Mouse (Mus musculus) frontal cortex, postnatal 14 days (tissue): ENCODE results near the gene Epb41.

ENCODE experiments used
- DNase-seq, 2 experiments: peaks; one replicate each; pipeline ENCODE4 v3.0.0; 2022; ENCODE audit warnings: low spot score in 2 of 2

Gene Epb41

DNA sequence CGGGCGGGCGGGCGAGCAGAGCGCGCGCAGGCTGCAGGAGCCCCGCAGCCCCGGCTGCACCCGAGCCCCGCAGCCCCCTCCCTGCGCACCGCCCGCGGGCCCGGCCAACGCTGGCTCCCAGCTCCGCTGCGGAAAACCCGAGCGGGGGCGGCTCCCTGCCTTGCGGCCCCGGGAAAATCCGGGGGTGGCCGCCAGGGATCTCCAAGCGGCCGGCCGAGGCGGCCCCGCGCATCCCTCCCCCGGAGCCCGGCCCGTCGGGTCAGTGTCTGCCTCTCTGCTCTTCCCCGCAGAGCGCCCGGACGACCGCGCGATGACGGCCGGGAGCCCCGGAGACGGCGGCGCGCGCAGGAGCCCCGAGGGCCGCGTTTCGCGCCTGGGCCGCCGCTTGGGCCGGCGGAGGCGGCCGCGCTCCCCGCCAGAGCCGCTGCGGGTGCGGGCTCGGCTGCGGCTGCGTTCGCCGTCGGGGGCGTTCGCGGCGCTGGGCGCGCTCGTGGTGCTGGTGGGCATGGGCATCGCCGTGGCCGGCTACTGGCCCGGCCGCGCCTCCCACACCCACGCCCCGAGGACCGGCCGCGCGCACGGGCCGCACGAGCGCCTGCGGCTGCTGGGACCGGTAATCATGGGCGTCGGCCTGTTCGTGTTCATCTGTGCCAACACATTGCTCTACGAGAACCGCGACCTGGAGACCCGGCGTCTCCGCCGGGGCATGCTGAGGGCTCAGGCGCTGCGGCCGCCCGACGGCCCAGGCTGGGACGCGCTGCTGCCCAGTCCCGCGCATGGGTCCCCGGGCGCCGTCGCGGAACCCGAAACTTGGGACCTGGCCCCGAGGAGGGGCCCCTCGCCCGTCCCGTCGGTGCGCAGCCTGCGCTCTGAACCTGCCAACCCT, 153.4 kb downstream of the Epb41 start, which contains the start of gene Tmem200b:
Gene Tmem200b (plus strand): TSS at position 311 of the 886 bp plus-strand sequence.
- DNase-seq = no peak

DNA sequence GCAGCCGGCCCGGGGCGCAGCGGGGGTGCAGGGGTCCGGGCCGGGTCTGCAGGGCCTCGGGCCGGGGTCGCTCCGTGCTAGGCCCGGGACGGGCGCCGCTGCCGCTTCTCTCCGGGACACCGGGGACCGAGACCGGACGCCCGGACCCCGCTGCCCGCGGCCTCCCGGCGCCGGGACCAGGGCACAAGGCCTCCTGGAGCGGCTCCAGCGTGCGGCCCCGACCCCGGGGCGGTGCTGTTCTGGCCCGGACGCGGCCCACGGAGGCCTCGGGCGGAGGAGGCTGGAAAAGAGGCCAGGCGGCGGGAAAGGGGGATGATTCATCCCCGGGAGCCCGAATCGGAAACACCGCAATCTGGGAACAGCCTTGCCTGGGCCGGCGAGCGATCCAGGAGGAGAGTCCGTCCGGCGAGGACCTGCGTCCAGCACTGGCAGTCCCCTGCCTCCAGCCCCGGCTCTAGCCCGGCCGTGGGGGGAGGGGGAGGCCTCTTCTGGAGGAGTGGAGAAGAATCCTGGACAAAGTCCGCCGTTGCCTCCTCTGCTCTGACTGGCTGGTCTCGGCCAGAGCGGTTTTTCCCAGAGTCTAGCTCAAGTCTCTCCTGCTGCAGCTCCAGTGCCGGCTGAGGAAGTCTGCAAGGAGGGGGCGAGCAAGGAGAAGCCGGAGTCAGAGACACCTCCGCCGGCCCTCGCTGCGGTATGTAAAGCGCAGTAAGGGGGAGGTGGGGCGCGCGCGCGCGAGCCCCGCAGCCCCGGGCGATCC, 154.3 kb downstream of the Epb41 start:
- DNase-seq = no peak

DNA sequence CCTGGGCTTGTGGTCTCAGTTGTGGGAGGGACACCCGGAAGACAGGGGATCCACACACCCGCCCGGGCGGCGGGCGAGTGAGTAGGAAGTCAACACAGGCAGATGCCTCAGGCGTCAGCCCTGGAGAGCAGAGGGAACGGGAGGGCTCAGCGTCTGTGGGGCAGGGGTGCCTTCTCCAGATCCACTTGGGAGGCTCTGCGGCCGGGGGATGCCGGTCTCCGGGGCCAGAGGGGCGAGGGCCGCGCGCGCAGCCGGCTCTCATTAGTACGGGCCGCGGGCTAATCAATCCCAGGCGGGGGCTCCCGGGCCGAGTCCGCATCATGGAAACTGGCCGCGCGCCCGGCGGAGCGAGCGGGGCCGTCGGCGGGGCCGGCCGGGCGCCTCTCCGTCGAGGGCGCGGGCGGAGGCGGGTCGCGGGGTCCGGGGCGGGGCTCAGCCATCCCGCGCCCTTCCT, 155.0 kb downstream of the Epb41 start:
- DNase-seq = no peak

DNA sequence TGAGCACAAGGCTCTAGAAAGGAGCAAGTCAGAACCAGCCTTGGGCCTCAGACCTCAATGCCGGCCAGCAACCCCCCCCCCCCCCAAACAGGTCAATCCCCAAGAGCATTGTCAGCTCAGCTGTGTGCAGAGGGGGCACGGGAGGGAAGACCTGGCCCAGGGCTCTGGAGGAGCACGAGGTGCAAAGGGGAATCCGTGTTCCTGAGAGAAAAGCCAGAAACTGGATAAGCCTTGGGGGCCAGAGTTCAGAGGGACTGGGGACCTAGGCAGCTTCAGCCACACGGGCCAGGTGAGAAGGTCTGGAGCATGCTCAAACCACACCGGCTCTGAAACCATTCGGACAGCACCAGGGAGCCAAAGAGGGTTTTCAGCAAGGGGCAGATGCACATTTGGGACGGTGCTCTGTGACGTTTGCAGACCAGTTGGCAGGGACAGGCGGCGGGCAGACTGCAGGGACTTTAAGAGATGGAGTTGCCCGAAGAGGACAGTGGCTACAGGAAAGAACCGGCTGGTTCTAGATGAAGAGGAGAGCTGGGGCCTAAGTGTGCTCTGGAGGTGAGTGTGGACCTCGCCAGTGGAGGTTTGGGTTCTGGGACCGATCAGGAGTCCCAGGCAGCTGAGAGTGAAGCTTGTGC, 155.5 kb downstream of the Epb41 start:
- DNase-seq = no peak

DNA sequence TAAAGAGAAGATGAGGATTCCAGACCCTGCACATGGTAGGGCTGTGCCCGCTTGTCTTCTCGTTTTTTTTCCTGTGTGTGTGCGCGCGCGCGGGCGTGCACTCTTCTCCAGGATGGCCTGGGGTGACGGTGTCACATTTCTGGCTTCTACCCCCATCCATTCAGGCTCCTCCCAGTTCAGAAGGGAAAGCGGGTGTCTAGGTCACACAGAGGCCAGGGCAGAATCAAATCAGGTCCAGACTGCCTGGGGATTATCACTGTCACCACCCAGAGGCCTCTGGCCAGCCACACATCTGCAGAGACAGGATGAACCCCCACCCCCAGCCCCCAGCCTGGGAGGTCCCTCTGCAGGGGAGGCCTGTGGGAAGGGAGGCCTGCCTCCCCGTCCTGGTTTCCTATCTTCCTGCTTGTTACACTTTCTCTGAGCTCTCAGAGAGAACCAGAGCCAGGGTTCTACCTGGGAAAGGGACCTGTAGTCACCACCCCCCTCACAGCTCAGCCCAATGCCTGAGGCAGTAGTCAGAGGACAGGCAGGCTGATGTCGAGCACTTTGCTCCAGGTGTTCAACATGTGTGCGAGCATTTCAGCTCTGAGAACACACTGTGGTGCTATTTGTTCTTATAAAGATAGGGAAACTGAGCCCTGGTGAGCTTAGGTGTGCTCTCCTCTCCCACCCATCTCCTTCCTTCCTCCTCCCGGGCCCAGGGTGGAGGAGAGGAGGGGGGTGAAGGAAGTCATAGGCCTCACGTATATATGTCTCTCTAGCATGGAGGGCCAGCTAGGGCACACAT, 156.2 kb downstream of the Epb41 start:
- no peak for DNase-seq

DNA sequence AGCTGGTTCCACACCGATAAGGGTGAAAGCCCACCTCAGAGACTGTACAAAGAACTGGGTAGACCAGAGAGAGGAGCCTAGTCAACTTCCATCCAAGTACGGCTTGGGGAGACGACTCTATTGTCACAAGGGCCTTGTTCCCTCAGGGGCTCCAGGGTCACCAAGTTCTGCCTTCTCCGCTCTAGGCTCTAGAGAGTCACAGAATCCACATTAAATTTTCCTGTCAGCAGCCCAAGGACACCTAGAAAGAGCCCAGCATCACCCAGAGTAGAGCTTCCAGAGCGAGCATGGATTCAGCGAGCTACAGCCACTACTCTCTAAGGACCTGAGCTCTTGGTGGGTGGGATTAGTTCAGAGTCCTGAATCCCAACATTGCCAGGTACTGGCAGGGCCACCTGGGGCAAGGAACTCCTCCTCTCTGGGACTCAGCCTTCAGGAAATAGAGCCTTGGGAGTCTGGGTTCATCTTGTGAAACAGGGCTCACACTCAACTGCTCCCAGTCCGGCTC, 157.0 kb downstream of the Epb41 start:
- no peak for DNase-seq

DNA sequence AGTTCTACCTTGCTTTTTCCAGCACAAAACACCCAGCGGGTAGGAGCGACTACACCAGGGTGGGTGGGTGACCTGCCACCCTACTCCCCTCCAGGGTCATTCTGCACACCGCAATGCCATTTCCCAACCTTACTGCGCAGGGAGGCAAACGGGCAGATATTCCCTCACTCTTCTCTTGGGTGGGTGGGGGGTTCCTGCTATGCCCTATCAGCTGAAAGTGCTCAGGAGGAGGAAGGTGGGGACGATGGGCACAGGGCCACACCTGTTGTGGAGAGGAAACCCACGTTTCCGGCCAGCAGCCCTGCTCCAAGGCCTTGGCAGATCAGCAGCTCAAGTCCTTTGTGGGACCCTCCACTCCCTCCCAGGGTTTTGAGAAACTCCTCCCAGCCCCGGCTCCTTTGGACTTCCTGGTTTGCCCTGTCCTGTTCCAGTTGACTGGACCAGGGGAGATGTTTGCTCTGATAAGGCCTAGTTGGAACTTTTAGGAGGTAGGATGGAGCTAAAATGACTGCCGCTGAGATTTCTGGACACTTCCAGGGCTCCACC, 158.0 kb downstream of the Epb41 start:
- DNase-seq = no peak

DNA sequence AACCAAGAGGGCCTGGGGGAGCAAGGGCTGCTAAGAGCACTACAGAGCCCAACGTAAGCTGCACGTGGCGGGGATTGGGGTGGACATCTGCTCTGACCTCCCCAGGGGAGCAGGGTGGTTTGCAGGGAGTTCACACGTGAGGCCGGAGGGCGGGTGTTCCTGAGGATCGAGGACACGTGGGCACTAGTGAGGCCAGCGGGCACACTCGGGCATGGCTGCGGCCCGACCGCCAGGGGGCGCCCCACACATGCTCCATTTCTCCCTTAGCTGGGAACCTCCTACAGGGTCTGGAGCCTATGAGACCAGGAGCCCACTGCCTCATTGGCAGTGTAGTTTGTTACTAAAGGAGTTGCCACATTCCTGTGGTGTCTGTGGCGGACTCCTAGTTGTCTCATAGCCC, 158.7 kb downstream of the Epb41 start:
- peak in 1 of 2 experiments; percentile 68 for DNase-seq

DNA sequence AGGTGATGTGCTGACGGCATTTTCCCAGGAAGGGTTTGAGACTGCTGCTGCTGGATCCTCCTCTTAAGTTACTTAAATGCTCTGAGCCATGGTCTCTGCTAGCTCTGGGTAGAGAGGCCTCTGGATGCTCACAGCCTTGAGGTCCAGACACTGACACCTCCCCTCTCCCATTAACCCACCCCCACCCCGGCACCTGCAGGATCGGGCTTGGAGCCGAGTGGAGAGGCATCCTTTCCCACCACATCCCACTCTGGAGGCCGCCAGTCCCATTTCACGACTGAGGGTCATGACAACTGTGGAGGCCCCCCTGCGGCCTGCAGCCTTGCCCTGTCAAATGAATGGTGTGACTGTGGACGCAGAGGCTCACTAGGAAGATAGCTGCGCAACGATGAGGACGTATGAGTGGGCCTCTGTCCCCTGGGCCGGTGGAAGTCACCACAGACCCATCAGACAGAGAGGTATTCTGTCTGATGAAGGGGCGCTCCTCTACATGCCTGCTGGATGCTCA, 159.2 kb downstream of the Epb41 start:
- DNase-seq = no peak

DNA sequence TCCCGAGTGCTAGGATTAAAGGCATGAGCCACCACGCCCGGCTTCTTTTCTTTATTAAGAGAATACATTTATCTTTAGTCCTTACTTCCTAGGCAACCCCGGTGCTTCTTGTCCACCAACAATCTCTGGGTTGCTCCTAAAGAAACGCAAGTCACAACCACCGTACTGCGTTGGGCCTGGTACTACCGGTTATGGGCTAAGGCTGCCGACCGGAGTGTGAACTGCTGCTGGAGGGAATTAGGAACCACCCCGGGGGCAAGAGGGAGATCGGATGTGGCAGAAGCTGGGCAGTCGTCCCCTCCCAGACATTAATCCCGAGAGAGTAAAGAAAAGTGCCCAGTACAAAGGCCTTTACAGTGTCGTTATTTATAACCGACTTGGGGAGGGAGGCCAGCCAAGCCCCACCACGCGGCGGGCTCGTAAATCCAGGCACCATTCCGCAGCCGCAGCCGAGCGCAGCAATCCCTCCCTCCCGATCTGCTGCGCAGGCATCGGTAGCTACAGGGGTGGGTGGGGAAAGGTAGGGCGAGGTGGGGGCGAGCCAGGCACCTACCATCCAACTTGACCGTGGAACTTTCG, 160.1 kb downstream of the Epb41 start:
- no peak for DNase-seq

DNA sequence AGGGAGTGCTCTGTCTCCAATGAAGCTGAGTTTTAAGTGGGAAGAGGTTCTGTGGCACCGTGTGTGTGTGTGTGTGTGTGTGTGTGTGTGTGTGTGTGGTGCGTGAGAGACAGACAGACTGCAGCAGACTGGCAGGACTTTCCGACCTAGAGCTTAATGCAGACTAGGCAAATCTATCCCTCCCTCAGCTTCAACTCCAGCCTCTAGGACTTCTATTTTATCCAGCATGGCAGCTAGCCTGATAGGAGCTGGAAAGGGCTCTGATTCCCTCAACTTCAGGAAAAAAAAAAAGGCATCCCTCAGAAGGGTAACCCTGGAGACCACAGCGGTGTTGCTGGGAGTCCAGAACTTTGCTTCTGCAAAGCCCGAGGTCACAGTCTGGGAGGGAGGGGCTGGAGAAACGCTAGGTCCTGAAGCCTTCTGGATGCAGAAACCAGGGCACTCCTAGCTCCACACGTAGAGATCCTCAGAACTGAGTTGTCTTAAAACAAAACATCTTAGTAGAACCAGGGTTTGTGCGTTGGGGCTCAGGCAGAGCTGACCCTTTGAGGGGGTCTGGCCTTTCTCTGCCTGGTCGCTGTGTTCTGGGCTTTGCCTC, 161.0 kb downstream of the Epb41 start:
- DNase-seq = no peak

DNA sequence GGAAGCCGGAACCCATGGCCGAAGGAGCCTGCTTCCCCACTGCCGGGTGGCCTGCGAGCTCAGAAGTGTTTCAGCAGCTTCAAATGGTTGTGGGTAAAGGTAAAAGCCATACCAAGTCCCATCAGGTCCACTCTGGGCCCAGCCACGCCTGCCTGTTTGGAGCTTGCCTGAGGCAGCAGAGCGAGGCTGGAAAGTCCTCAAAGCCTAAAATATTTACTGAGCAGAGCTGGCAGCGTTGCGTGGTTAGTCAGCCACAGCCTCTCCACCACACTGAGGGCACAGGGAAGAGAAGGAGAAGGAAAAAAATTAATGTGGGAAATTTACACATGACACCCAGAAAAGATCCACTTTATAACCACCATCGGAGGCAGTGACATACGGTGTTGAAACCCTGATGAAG, 161.6 kb downstream of the Epb41 start:
- no peak for DNase-seq

DNA sequence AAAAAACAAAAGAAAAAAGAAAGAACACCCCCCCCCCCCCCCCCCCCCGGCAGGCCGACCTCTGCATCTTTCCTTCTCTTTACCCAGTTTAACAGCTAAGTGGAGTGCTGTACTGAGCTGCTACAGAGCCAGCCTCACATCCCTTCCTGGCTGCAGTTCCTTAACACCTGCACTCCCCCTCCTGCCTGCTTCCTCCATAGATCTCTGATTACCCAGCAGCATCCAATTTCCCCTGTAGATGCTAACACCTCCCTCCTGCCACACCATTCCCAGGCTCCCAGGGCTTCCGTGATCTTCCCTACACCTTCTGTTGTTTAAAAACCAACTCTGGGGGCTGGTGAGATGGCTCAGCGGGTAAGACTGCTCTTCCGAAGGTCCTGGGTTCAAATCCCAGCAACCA, 163.6 kb downstream of the Epb41 start:
- no peak for DNase-seq

DNA sequence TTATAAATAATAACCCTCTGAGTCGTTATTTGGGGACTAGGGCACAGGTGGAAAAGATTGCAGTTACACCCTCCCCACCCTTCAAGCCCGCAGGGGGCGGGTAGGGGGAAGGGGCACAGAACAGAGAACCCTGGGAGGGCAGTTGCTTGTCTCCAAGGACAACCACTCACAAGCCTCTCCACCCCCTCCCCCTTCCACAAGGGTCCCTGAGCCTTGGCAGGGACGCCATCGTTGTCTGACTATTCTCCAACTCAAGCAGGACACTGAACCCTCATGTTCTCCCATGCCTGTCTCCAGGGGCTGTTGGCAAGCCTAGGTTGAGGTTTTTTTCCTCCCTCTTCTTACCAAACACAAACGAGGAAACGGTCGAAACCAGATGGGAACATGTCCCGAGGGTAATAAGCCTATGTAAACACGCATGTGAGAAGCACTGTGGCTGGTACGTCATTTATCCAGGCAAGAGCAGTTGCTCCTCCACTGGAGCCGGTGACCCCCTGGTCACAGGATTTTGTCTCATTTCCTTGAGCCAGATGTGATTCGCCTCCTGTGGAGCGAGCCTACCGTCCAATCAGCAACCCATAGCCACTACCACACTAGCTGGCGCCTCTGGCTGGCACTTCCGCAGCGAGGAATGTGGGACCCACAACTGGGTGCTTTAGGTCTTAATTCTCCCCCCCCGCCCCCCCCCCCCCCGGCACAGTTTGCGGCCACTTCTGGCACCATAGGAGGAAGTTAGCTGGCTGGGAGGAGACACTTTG, 164.7 kb downstream of the Epb41 start:
- no peak for DNase-seq

DNA sequence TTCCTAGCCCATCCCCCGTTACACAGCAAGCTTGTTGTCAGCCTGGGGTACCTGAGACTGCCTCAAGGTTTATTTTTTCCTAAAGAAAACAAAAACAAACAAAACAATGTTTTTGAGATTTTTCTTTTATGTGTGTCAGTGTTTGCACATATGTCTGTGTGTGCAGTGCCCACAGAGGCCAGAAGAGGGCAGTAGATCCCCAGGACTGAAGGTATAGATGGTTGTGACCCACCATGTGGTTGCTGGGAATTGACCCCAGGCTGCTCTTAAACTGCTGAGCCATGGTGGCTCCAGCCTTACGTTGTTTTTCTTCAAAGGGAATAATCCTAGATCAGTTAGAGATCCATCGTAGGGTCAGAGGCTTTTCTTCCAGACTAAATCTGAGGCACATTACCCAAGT, 167.2 kb downstream of the Epb41 start:
- DNase-seq = no peak

DNA sequence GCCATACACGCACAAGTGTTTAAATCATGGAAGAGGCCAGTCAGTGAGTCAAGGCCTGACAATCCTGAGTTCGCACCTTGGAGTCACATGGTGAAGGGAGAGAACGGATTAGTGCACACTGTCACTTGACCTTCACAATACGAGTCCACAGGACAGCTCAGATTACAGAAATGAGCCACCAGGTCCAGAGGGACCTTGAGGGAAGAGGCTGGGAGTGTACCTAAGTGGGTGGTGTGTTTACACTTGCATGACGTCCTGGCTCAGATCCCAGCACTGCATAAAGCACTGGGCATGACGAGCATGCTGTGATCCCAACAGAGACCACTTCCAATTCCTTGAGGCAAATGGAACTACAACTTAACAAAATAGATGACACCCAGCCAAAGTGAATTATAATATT, 168.7 kb downstream of the Epb41 start:
- no peak for DNase-seq

DNA sequence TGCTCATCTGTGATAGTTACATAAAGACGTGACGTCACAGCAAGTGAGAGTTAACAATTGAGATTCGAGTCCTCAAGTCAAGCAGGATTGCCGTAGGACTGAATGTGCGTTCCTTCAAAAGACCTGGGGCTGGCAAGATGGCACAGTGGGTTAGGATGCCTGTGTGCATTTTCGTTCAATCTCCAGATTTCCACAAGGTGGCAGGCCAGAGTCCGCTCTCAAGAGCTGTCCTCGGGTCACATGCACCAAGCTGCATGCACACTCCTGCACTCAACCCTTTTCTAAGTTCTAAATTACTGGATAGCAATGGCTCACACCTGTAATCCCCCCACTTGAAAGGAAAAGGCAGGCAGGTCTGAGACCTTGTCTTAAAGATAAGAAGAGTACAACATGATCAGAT, 170.6 kb downstream of the Epb41 start:
- peak in 1 of 2 experiments; percentile 43 for DNase-seq

DNA sequence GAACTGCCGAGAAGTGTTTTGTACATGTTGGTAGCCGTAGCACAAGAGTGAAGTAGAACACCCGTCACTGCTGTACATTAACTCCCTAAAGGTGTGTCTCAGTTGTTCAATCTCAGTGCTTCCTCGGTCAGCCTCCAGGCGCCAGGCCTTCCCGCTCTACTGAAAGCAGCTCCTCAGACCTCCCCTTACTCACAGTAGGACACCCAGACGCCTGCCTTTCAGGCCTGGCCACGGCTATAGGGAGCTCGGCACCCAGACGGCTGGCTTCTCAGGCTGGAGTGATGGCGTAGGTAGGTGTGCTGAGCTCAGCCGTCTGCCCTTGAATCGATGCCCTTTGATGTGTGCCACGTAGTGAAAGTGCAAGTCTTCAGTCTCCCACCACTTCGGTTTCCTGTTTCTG, 174.0 kb downstream of the Epb41 start:
- DNase-seq = no peak

DNA sequence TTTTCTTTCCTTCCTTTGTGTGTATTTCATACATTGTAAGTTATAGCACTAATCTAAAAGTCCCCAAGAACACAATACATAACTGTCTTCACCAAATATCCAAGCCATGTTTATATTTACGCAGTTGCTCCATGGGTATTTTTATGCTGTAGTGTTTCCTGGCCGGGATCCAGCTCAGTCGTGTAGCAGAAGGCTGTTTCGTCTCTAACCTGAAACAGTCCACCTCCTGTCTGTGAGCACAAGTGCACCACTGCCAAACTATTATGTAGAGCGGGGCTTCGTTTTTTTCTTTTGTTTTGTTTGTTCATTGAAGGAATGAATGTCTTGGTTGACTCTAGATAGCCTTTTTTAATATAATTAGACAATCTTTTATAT, 176.0 kb downstream of the Epb41 start:
- DNase-seq = no peak
